Mouse (Mus musculus): ENCODE measurements at regions not wholly inside any gene's neighbourhood (a gene's known extent, or its start where the extent isn't known, plus 50 kb on each side); places are given as distances from the start of the nearest gene placed in this dataset.
A peak's percentile ranks its signal among the peaks of the same experiment; 100 is the strongest.
"Not testable (repeated sequence)": the region's sequence is repeated elsewhere in the genome, so short reads cannot be mapped to it uniquely, and the experiment has no call there.

DNA sequence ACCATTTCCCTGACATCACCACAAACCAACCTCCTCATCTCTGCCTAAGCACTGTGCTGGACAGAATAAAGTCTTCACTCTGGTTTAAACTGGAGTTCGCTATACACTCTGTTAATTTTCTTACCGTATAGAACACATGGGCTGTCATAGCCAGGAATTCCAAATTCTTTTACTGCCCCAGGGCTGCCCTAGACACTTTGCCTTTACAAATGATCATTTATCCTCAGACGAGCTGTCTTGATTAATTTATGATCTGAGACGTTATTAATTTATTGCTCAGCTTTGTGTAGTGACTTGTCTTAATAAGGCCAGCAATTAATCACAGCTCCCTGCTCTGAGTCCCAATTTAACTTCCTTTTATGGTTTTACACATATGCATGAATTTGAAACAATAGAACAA, 125.2 kb upstream of the Lnx1 start:
- no peak for DNase-seq (ENCODE audit: low read depth)

DNA sequence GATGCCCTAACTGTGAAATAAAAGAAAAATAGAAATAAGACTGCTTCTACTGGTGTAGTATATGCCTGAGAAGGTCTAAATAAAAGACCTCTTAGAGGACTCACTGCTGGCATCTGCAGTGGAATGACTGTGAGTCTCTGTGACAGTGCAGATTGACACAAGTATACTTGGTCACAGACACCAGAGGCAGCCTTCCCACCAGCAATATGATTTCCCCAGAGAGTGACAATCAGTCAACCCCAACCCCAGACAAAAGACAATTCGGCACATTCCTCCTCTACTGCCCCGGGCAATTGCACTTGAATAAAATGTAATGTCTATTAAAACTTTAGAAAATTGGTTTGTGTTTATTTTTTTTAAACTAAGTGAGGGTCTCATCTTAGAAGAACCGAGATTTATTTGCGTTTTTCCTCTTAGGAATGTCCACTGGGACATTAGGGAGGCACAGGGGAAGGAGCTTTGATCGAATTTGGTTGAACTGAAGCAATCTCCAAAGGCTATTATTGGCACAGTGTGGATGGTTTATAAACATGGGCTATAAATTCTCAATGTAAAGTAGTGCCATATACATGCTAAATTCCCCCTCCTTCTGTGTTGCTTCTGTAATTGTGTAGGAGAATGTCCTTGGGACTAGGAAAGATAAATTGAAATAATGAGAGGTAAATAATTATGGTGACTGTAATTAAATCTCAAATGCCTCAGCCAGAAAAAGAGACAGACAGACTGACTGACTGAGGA, 123.0 kb upstream of the Lnx1 start:
- no peak for DNase-seq (ENCODE audit: low read depth)

GRCm38 (mm10) chr5:74823719-74824118, 121.0 kb upstream of the Lnx1 start:
- DNase-seq (ENCODE audit: low read depth) = no peak

GRCm38 (mm10) chr5:74821969-74822368, 119.3 kb upstream of the Lnx1 start:
- DNase-seq (ENCODE audit: low read depth) = no peak

- DNase-seq (ENCODE audit: low read depth) = no peak
Observed at GRCm38 (mm10) chr5:74816523-74816922, 113.8 kb upstream of the Lnx1 start.

DNA sequence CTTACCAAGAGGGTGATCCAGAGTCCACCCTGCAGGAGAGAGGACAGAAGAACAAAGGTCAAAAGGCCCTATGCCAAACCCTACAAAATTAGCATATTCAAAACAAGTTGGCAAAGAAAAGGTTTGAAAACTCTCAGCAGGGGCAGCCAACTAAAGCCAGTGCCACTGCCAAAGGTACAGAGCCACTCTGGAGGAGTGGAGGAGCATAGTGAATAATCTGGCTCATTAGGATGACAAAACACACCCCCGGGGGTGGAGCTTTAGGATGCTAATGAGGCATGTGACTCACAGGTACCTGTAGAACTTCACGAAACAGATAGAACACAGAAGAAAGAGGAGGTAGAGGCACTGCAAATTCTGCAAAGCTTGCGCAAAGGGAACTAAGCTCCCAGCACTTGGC, 110.7 kb upstream of the Lnx1 start:
- no peak for DNase-seq (ENCODE audit: low read depth)

- DNase-seq (ENCODE audit: low read depth) = no peak
Observed at GRCm38 (mm10) chr5:74811046-74811445, 108.3 kb upstream of the Lnx1 start.

GRCm38 (mm10) chr5:74807581-74808221, 105.0 kb upstream of the Lnx1 start:
- DNase-seq (ENCODE audit: low read depth) = no peak

DNA sequence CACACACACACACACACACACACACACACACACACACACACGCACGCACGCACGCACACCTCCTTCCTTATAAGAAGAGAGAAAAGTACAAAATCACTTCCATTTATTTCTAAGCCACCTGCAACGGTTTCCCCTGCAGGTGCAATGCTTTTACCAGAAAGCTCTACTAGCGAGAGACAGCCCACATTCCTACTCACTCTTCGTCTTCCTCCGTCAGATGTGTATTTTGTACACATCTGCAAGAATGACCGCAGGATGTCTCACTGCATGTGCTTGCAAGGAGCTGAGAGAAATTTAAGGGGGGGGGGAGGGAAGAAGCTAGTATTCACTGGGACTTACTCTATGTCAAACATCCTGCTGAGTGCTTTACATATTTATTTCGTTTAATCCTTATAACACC, 99.2 kb upstream of the Lnx1 start:
- DNase-seq (ENCODE audit: low read depth) = no peak

DNA sequence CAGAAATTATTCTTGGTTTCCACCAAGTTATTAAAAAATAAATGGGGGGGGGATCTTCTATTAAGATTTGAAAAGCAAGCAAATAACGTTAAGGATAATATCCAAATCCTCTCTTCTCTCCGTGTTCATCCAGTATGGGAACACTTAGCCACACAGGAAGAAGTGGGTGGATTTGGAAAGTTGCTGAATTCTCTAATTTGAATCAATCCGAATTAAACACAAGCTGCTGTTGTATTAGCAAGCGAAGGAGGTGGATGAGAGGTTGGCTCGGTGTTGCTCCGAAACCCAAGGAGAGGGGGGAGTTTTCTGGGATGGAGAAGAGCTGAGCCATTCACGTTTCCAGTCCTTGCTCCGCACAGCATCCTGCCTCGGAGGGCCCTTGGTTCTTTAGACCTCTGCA, 97.6 kb upstream of the Lnx1 start:
- DNase-seq (ENCODE audit: low read depth) = no peak

DNA sequence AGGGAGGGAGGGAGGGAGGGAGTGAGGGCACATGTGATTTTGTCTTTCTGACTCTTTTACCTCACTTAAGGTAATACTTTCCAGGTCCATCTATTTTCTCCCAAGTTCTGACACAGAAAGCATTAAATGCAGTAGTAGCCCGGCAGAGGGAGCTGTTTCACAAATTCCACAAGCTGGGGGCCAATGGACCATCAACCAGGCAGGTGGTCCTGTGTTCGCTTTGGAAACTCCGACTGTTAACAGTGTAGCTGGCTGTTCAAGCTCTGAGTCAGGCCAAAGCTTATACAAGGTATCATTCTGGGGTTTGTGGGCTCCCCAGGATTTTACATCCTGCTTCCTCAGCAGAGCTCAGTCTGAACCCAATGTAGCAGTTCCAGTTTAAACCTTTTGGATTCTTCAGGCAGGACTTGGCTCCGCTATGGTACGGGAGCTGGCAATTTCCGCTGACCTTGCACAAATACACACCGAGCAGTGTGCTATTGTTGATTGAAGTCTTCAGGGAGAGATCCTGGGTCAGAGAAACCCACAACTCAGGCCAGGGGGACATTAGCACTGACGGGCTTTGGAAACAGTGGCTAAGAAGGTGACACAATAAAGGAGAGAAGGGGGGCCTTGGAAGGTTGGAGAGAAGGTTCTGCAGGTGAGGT, 93.8 kb upstream of the Lnx1 start:
- DNase-seq (ENCODE audit: low read depth) = peak; percentile 4

GRCm38 (mm10) chr5:74794726-74795125, 92.0 kb upstream of the Lnx1 start:
- no peak for DNase-seq (ENCODE audit: low read depth)

- DNase-seq (ENCODE audit: low read depth) = no peak
Observed at GRCm38 (mm10) chr5:74793431-74793830, 90.7 kb upstream of the Lnx1 start.

GRCm38 (mm10) chr5:74792936-74793335, 90.2 kb upstream of the Lnx1 start:
- DNase-seq (ENCODE audit: low read depth) = no peak

DNA sequence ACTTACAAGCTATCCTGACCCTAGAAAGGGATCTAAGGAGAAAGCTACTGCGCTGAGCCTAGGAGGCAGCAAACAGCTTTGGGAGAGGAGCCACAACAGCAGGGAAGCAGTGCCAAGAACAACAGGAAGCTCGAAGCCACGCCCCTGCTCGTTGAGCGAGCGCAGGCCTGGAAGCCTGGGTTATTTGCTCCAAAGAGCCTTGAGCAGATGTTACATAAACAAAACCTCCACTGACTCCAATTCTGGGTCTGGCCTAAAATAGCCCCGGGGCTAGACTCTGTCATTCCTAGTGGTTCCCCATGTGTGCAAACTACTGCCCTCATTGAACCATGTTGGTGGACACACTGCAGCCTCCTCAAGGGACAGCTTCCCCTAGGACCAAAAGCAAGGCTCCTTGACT, 89.6 kb upstream of the Lnx1 start:
- no peak for DNase-seq (ENCODE audit: low read depth)

DNA sequence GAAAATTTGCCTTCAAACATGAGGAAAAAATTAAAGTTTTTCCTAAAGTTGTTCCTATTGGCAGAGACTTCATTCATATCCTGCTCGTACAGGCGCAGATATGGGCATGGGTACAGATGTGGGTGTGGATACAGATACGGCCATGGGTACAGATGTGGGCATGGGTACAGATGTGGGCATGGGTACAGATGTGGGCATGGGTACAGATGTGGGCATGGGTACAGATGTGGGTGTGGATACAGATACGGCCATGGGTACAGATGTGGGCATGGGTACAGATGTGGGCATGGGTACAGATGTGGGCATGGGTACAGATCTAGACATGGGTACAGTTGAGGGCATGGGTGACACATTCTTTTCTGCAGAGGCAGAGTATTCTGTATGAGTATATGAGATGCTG, 87.8 kb upstream of the Lnx1 start:
- DNase-seq (ENCODE audit: low read depth) = not testable (repeated sequence)

- DNase-seq (ENCODE audit: low read depth) = no peak
Observed at GRCm38 (mm10) chr5:74783906-74784305, 81.2 kb upstream of the Lnx1 start.

DNA sequence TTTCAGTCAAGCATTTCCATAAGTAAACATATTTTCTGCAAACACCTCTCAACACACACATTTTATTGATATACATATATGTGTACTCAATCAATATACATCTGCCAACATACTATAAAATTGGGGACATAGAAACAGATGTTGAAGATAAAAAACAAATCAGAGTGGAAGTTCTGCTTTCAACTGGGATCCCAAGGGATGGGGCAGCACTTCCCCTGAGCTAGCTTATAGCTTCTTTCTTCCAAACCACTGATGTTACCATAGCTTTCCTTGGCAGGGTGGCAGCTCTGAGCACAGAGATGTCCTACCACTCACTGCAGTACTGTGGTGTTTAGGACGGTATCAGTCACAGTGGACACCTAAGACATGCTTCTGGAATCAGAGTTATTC, 75.4 kb upstream of the Lnx1 start:
- DNase-seq (ENCODE audit: low read depth) = no peak

DNA sequence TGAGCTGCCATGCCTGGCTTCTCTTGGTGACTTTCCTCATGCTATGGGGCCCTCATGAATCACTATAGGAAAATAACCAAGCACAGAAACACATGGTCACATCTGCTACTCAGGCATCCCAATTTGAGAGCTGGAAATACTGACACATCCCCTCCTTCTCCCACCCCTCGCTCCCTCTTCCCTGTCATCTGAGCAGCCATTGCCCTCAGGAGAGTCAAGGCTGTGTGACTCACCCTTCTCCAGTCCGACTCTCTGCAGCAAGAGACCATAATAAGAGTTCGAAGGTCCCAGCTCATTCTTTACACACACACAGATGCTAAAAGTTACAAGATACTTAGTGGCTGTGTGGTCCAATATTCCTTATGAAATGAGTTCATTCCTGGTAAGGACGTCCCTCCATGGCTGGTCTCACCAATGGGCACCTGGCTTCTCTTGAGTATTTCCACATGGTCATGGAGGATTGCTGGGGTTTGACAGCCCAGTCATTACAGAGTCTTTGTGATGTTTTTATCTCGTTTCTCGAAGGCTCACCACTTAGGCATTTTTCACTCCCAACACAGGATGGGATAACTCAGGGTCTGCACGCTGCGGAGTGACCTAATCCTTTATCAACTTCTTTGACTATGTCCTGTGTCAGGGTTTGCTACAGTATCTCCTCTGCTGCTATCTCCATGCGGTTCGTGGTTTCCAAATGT, 74.8 kb upstream of the Lnx1 start:
- DNase-seq (ENCODE audit: low read depth) = no peak

DNA sequence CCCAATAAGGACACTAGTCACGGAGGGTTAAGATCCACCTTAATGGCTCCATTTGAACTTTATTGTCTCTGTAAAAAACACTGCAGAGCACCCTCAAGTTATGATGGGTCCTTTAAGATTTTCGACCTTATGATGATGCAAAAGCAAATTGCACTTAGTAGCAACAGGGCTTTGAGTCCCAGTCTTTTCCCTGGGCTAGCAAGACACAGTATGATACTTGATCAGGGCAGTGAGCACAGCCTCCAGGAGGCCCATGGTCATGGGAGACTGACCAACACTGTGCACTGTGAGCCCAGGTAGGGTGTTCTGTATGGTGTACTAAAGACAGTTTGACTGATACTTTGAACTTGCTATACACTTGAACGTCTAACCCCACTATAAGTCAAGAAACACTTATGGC, 73.4 kb upstream of the Lnx1 start:
- no peak for DNase-seq (ENCODE audit: low read depth)

DNA sequence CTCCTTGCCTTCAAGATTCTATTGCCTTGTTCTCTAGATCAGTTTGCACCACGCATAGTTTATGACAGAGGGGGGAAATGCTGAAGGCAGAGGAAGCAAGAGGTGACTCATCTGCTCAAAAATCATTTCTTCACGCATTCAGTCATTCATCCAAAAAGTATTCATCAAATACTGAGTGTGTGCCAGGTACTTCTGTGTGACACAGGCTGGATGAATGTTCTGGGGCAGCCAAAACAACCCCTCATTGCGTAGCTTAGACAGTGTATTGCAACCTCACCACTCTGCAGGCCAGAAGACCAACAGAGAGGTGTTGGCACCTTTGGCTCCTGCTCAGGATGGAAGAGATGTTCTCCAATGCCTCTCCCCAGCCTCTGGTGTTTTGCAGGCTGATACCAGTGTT, 72.9 kb upstream of the Lnx1 start:
- no peak for DNase-seq (ENCODE audit: low read depth)

DNA sequence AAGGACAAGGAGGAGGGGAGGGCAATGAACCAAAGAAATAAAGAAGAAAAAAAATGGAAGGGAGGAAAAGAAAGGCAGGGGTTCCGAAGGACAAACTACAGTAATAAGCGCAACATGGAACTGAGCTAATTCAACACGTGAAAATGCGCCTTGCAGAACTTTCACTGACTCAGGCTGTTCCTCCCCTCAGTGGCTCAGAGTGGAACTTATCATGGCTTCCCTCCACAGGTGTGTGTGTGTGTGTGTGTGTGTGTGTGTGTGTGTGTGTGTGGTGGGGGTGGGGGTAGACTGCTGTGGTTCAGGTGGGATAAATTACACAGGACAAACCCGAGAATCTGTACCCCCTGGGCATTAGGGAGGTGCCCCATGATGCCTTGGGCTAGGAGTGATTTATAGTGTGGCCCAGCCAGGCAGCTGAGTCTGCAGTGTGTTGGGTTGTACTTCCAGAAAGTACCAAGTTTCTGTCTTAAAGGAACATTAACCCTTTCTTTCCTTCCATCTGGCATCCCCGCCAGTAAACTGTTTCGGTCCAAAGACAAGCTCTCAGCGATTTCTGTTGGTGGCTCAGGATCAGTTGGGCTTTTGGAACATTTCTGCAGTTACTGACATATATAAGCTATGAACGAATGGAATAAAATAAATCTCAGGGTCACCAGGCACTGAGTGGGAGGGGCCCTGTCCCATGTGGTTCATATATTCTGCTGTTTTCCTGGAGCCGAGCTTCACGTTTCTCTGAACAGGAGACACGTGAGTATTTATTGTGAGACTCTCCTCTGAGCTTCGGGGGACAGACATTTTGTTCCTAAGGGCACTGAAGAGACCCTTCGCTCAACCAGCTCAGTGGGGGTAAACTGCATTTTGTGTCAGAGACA, 71.1 kb upstream of the Lnx1 start:
- DNase-seq (ENCODE audit: low read depth) = no peak
